Mouse (Mus musculus): ENCODE data around the gene Cavin1. TPM values are rescaled to one million over a fixed set of nuclear protein-coding genes. Genes with fewer than 3 reads are reported as not detected.

The Cavin1 gene
- total and polyA plus RNA-seq, 3 experiments, result 0.05 to 0.21 (median 0.13) TPM

DNA sequence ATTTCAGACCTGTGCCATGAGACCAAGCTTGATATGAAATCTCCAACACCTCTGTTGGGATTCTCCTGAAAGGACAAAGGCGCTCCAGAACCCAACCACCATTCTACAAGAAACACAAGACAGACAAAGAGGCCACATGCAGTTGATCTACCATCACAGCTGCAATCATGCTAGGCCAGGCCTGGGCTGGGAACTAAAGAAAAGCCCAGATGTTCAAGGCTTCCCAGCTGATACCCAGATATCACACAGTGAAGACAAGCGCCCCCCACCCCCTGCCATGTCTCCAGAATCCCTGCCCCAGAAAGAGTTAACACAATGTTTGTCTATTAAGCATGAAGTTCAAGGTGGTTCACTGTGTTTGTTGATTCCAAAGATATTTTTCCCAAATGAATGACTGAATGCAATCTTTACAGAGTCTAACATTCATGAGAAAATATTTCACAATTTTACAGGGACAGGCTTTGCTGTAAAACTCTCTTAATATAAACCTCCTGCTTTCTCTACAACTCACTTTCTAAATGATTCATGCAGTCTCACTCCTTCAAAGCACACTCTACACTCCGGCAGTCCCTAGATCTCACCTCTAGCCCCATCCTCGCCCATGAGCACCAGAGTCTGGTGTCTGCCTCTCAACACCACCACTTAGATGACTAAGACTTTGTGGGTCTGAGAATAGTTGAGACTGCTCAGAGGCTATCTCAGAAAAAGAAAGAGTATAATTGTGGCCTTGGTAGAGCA, 49.6 kb downstream of the Cavin1 start (continued):
- TF ChIP-seq NRF1 (IDR thresholded peaks at IDR 0.05; ENCODE audit: low read depth, low read length) (no peak), ZNF384 (IDR thresholded peaks at IDR 0.05; ENCODE audit: low read depth, low read length) (no peak), ETS1 (conservative IDR thresholded peaks at IDR 0.05; ENCODE audit: low read depth, low read length) (no peak), TBP (conservative IDR thresholded peaks at IDR 0.05; ENCODE audit: low read depth, low read length) (no peak), RAD21 (IDR thresholded peaks at IDR 0.05; ENCODE audit: low read depth, low read length) (no peak), SMC3 (IDR thresholded peaks at IDR 0.05; ENCODE audit: low read depth, low read length) (no peak), SIN3A (IDR thresholded peaks at IDR 0.05; ENCODE audit: low read length) (no peak), E2F4 (IDR thresholded peaks at IDR 0.05; ENCODE audit: insufficient replicate concordance, low read depth, low read length) (no peak), MAFK (IDR thresholded peaks at IDR 0.05; ENCODE audit: insufficient replicate concordance, low read length) (no peak), JUND (conservative IDR thresholded peaks at IDR 0.05; ENCODE audit: low read depth, low read length) (peak; percentile 82), HCFC1 (IDR thresholded peaks at IDR 0.05; ENCODE audit: low read depth, low read length) (no peak), CHD2 (IDR thresholded peaks at IDR 0.05; ENCODE audit: low read length) (no peak), POLR2A (IDR thresholded peaks at IDR 0.05; ENCODE audit: low read depth, low read length) (no peak), IRF4 (IDR thresholded peaks at IDR 0.05; ENCODE audit: low read depth, low read length) (peak; percentile 87), JUN (IDR thresholded peaks at IDR 0.05; ENCODE audit: insufficient read depth, low read depth, low read length) (no peak; the same call in 1 of the 2 replicates), EP300 (IDR thresholded peaks at IDR 0.05; ENCODE audit: low read length) (peak; percentile 54; the same call in 1 of the 2 replicates)

- dilution Hi-C loops (cut with MboI; ENCODE audit: extremely low pct_ligation_motif_present, extremely low pct_unique_long_range_greater_than_20kb, low sequenced_read_pairs), result no loop called here
- Histone ChIP-seq H3K27me3 (replicated peaks) (no peaks in the 10 kb centered on the region), H3K27ac (ENCODE audit: insufficient read depth, low read depth) (no peak overlapping the region), H3K79me2 (replicated peaks; ENCODE audit: control insufficient read depth, extremely low read depth, insufficient read depth, poor library complexity, severe bottlenecking) (peaks cover 5% of the 10 kb centered on the region), H3K4me3 (replicated peaks in 1 of 3; ENCODE audit: low read depth in 2 of 3, low read length in 2 of 3, poor library complexity in 1 of 3) (no peak overlapping the region), H3K9me3 (replicated peaks; ENCODE audit: low read length) (peaks cover 6% of the 10 kb centered on the region), H3K36me3 (replicated peaks in 1 of 2; ENCODE audit: control insufficient read depth in 1 of 2, insufficient read depth in 1 of 2, low read length in 1 of 2) (peaks cover 31 to 79% of the 10 kb centered on the region in 2 experiments), H3K4me1 (ENCODE audit: control insufficient read depth in 1 of 2, insufficient read depth in 2 of 2) (peaks cover 14 to 38% of the 10 kb centered on the region in 2 experiments), H3K9ac (ENCODE audit: insufficient read depth, low read depth) (no peak overlapping the region), H3K4me2 (ENCODE audit: insufficient read depth, low read depth, poor library complexity, severe bottlenecking) (no peak overlapping the region)
- in situ Hi-C loops (cut with MboI; ENCODE audit: low pct_ligation_motif_present, low pct_unique_long_range_greater_than_20kb, low sequenced_read_pairs), result no loop called here
- peak; percentile 12; the same call in 1 of the 2 replicates for TF ChIP-seq ZNF384 (IDR thresholded peaks at IDR 0.05; ENCODE audit: low read depth, low read length)
- TF ChIP-seq HCFC1 (IDR thresholded peaks at IDR 0.05; ENCODE audit: low read depth, low read length), result no peak
- no peak for DNase-seq (ENCODE audit: extremely low read depth)
Observed at GRCm38 (mm10) chr11:100918007-100918406, 52.7 kb downstream of the Cavin1 start.

DNA sequence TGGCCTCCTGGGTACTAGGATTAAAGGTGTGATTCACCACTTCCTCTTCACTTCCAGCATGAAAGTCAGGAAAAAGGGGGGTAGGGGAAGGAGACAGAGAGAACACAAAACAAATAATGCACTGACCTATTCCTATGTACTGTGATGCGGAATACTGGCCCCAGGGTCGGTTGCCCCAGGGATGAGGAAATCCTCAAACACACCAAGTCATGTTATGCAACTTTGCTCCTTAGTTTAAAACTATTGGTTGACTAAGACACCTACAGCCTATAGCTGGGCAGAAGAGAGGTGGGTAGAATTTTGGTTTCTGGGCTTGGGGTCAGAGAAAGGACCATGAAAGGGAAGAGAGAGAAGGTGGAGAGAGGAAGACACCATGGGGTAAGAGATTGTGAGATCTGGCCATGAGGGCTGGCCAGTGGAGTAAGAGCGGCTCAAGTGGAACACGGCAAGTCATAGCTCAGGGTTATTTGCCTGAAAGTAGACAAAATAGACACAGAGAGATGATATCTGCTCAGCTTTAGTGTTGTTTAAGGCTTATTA, 54.2 kb downstream of the Cavin1 start:
- no peak overlapping the region for H3K9ac ChIP-seq (ENCODE audit: insufficient read depth, low read depth)
- peaks cover 5% of the 10 kb centered on the region; the same call in 1 of the 2 replicates for H3K79me2 ChIP-seq (replicated peaks; ENCODE audit: control insufficient read depth, extremely low read depth, insufficient read depth, poor library complexity, severe bottlenecking)
- H3K27me3 ChIP-seq (replicated peaks), result no peaks in the 10 kb centered on the region
- no peak overlapping the region for H3K27ac ChIP-seq (ENCODE audit: insufficient read depth, low read depth)
- H3K4me1 ChIP-seq (ENCODE audit: control insufficient read depth in 1 of 2, insufficient read depth in 2 of 2), result peaks cover 9 to 41% of the 10 kb centered on the region in 2 experiments
- no peak overlapping the region for H3K4me2 ChIP-seq (ENCODE audit: insufficient read depth, low read depth, poor library complexity, severe bottlenecking)
- peaks cover 21 to 75% of the 10 kb centered on the region in 2 experiments for H3K36me3 ChIP-seq (replicated peaks in 1 of 2; ENCODE audit: control insufficient read depth in 1 of 2, insufficient read depth in 1 of 2, low read length in 1 of 2)
- dilution Hi-C loops (cut with MboI; ENCODE audit: extremely low pct_ligation_motif_present, extremely low pct_unique_long_range_greater_than_20kb, low sequenced_read_pairs) (no loop called here), in situ Hi-C loops (cut with MboI; ENCODE audit: low pct_ligation_motif_present, low pct_unique_long_range_greater_than_20kb, low sequenced_read_pairs) (no loop called here)
- no peak overlapping the region for H3K4me3 ChIP-seq (replicated peaks in 1 of 3; ENCODE audit: low read depth in 2 of 3, low read length in 2 of 3, poor library complexity in 1 of 3)
- peaks cover 6% of the 10 kb centered on the region for H3K9me3 ChIP-seq (replicated peaks; ENCODE audit: low read length)
- TF ChIP-seq EP300 (IDR thresholded peaks at IDR 0.05; ENCODE audit: low read length), result no peak
- no peak for TF ChIP-seq POLR2AphosphoS2 (IDR thresholded peaks at IDR 0.05; ENCODE audit: low read depth, low read length)
- no peak for TF ChIP-seq UBTF (IDR thresholded peaks at IDR 0.05; ENCODE audit: low read depth, low read length)
- TF ChIP-seq IRF4 (IDR thresholded peaks at IDR 0.05; ENCODE audit: low read depth, low read length), result no peak
- TF ChIP-seq PAX5 (IDR thresholded peaks at IDR 0.05; ENCODE audit: low read length), result no peak
- no peak for TF ChIP-seq USF1 (IDR thresholded peaks at IDR 0.05; ENCODE audit: low read depth, low read length)
- no peak for TF ChIP-seq ETS1 (conservative IDR thresholded peaks at IDR 0.05; ENCODE audit: low read depth, low read length)
- no peak for TF ChIP-seq TCF12 (IDR thresholded peaks at IDR 0.05; ENCODE audit: low read depth, low read length)
- no peak for TF ChIP-seq NELFE (IDR thresholded peaks at IDR 0.05; ENCODE audit: low read depth, low read length)
- no peak for TF ChIP-seq MAFK (IDR thresholded peaks at IDR 0.05; ENCODE audit: insufficient replicate concordance, low read length)
- no peak for TF ChIP-seq USF2 (conservative IDR thresholded peaks at IDR 0.05; ENCODE audit: low read depth, low read length)
- TF ChIP-seq MEF2A (IDR thresholded peaks at IDR 0.05; ENCODE audit: borderline replicate concordance, low read depth, low read length), result no peak
- no peak for DNase-seq (ENCODE audit: extremely low read depth)

Data from CH12.LX (cell line).